Mouse (Mus musculus) common myeloid progenitor, adult 5-6 weeks (primary cell): ENCODE measurements around the gene Zcchc17. TPM values are rescaled to one million over a fixed set of nuclear protein-coding genes. Genes with fewer than 3 reads are reported as not detected.

Experiments used
- ATAC-seq: replicated peaks from 2 replicates; pipeline ENCODE4 v1.8.0; 2016; ENCODE audit warnings: low read depth, mild to moderate bottlenecking, moderate TSS enrichment, inconsistent platforms; ENCODE audit not compliant: poor library complexity, severe bottlenecking
- total RNA-seq: library from RNA; stranded (forward); fragments of 200-1000, 187-1606 nt; gene quantifications from 2 replicates; pipeline ENCODE4 v1.2.3, GENCODE M21; 2017

Zcchc17 gene
- total RNA-seq, 1 experiment from 2014 or later, result 77.6 TPM

DNA sequence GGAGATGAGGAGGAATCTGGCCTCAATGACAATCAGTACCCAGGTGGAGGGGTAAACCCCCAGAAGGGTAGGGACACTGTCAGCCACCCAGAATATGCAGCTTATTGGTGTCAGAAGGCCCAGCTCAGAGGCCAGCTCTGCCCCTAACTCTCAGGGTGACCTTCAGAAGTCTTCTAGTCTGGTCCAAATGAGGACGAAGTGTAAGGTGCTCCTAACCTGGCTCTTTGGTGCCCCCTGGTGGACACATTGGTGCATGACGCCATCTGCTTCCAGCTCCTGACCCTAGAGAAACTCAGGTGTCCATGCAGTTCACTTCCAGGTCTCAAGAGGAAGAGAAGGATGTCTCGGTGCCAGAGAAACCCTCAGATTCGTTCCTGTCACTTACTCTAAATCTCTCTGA is 67.5 kb downstream of the Zcchc17 start:
- peak; percentile 68 for ATAC-seq

GRCm38 (mm10) chr4:130289824-130290223 is 69.9 kb downstream of the Zcchc17 start:
- no peak for ATAC-seq

DNA sequence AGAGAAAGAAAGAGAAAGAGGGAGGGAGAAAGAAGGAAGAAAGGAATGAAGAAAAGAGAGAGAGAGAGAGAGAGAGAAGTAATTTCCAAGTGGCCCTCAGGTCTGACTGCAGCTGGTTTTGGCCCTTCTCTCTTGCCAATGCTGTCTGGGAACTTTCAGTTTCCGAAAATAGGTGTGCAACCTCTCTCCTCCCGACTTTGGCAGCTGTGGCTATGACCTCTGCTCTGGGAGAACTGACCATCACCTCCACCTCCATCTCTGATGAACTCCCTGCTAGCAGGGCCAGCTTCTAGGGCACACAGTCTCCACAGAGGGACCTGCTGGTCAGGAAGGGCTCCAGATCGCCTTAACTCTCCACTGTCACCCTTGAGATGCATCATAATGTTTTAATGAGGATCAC is 73.2 kb downstream of the Zcchc17 start:
- ATAC-seq, result no peak

GRCm38 (mm10) chr4:130283826-130284225 is 75.9 kb downstream of the Zcchc17 start:
- ATAC-seq, result peak; percentile 65

DNA sequence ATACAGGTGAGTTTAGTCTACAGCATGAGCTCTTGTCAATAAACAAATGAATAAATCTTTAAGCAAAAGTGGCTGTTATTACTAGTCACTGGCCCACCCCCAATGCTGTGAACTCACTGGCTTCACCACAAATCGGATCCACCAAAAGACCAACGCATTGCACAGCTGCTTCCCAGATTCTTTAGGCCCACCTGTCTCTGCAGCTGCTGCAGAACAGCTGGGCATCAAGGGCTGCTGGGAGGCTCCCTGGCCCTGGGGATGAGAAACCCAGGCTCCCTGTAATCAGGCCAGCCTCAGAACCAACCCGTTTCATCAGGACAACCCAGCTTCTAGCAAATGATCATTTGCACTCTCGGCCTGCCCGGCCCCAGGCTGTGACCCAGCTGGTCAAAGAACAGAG is 76.9 kb downstream of the Zcchc17 start:
- no peak for ATAC-seq

DNA sequence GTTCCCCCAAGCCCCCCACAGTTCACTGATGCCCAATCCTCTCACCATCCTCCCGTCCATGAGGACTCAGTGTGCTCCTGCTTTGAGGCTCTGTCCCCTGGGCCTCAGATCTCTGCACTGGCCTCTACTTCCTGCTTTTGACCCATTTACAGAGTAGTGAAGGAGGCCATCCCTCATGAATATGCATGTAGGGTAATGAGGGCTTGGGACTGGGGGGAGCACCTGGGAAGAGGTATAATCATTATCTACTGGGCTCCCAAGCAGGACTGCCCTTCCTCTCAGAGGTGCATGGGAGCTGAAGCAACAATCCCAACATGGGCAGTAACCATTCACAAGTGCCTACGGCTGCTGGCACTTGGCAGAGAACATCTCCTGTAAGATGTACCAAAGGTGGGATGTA is 80.6 kb downstream of the Zcchc17 start, which contains the start of gene Serinc2:
TSS of gene Serinc2 (minus strand) at position 101 of the 400 bp plus-strand sequence.
- ATAC-seq, result no peak

- ATAC-seq, result peak; percentile 45
These were observed 83.1 kb downstream of the Zcchc17 start for GRCm38 (mm10) chr4:130276573-130277176.

DNA sequence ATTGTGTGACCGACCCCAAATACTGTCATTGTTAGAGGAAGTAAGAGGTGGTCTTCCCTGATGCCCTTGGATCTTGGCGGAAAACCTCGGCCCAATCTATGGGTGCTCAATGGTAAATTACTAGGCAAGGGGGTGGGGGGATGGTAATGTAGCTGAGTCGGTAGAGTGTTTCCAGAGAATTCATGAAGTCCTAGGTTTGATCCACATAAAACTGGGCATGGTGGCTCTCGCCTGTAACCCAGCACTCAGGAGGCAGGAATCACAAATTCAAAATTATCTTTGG is 84.0 kb downstream of the Zcchc17 start:
- ATAC-seq, result no peak

- no peak for ATAC-seq
These were observed 84.5 kb downstream of the Zcchc17 start for GRCm38 (mm10) chr4:130275016-130275822.

- ATAC-seq, result no peak
These were observed 85.3 kb downstream of the Zcchc17 start for GRCm38 (mm10) chr4:130274346-130275015.

- ATAC-seq, result no peak
These were observed 85.9 kb downstream of the Zcchc17 start for GRCm38 (mm10) chr4:130273698-130274345.

DNA sequence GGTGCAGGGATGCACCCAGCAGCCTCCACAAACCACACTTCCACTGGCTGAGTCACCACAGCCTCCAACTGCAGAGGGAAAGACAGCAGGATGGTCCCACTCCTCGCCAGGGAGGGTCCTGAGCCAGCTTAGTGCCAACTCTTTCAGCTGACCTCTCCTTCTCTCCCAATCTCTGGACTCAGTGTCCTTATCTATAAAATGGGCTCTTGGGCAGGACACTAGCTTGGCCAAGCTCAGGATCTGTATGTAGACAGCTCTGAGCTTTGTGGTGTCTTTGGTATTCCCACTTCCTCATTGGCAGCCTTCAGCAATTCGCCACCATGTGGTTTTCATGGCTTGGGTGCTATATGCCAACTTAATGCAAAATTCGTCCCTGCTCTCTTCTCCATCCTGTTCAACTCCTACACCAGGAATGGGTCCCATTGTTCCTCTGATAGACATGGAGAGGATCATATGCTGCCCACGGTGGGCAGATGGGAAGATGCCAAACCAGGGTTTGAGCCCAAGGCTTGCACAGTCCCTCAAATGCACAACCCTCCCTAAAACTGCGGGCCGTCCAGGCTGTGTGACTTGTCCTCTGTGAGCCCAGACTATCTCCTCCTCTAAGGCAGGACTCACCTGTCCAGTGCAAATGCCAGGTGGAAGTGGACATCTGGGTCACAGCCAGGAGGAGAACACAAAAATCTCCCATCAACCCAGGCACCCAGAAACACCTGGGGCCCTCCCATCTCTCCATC is 89.0 kb downstream of the Zcchc17 start:
- ATAC-seq, result peak; percentile 62

GRCm38 (mm10) chr4:130270089-130270488 is 89.7 kb downstream of the Zcchc17 start:
- no peak for ATAC-seq

DNA sequence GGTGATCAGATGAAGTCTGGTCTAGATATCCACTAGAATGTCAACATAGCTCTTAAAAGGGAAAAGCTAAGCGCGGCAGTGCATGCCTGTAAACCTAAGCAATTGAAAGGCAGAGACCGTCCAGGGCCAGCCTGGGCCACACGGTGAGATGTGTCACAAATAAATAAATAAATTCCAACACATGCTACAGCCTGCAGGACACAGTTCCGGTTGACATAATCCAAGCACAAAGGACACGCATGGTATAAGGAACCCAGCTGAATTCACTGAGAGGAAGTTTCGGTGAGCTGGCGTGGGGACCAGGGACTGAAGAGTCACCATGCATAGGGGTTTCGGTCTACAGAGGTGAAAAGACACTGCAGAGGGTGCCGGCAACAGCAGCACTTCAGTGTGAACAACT is 91.0 kb downstream of the Zcchc17 start:
- no peak for ATAC-seq

- ATAC-seq, result no peak
These were observed 92.7 kb downstream of the Zcchc17 start for GRCm38 (mm10) chr4:130267069-130267468.

DNA sequence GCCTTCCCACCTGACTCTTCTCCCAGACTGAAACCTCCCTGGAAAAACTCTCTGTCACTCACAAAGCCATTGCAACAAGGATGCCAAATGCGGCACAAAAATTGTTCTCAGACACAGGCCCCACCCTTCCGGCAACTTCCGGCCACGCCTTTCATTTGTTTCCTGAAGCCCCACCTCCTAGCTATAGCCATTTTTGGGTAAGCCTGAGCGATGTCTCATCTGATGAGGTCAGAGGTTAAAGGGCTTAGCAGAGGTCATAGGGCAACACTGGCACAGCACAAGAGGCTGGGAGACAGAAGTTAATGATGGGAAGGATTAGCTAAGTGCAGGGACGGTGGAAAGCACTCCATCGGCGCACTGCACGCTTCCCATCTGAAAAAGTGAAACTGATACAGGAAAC is 93.1 kb downstream of the Zcchc17 start:
- ATAC-seq, result no peak
